Mouse (Mus musculus) testis, postnatal 10 days (tissue): ENCODE results near the gene Gla.
A peak's percentile ranks its signal among the peaks of the same experiment; 100 is the strongest.

Experiments used
- DNase-seq: peaks from one replicate; pipeline ENCODE4 v3.0.0; 2021; ENCODE audit warnings: low spot score

Gene Gla

DNA sequence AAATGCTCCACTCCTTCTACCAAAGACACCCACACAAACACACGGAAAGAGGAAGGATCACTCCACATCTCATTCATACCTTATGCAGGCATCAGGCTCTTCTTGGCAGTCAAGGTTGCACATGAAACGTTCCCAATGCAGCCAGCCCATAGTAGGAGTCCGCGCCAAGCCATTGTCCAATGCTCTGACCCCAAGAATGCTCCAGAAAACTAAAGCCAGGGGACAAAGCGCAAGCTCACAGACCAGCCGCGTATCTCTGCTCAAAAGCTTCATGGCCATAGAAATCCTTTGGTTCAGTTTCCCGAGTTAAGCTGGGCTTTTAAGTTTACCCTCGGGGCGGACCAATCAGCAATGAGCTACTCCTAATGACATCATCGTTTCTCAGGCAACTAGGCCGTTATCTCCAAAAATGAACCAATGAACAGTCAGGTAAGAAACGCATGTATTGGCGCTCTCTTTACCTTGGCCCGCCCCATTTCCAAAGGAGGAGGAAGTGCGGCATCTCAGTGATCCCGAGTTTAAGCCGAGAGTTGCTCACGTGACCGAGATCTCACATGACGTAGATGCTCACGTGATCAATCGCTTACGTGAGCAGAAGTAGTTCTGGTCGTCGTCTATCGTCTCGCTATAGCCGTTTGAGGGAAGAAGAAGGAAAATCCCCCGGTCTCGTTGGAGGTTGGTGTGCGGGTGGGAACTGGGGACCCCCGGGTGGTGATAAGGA, at the start of gene Gla, which contains the start of gene Hnrnph2:
Gla (minus strand) TSS at position 467 of the 721 bp plus-strand sequence.
Hnrnph2 (plus strand) TSS at position 521 of the 721 bp plus-strand sequence.
- peak; percentile 84 for DNase-seq

DNA sequence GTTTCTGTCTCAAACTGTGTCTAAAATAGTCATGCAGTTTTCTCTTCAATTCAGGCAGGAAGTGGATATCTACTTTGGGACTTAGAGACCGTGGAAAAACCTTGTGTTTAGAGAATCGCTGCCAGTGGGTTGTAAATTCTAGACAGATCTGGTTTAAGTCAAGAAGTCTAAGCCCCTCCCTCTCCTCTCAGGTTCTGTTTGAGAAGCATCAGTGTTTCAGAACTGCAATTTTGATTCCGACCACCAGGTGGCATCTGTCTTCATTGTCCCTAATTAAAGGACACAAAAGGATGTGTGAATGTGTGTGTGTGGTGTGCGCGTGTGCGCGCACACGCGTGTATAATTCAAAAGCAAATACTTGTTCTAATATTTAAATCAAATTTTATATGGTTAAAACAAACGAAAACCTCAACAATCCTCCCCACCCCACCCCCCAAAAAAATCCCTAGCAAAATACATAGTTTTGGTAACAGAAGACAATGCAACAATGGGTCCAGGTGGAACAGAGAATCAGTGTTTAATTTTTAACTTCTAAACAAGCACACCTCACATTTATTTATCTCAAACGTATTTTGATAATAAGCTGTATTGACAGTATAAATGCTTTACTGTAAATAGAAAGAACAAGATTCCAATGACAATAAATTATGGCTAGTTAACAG, 47.2 kb upstream of the Gla start:
- DNase-seq, result peak; percentile 77

DNA sequence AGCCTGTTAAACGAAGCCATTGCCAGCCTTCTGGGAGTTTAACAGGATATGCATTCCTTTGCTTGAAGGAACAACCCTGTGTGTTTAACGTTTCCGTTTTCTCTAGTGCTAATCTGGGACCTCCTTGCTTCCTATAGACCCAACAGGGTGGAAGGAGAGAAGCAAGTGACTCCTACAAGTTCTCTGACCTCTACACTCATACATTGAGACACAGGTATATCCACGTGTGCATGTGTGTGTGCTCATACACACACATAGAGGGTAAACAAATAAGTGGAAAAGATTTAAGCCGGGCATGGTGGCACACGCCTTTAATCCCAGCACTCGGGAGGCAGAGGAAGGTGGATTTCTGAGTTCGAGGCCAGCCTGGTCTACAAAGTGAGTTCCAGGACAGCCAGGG, 46.5 kb upstream of the Gla start:
- no peak for DNase-seq

DNA sequence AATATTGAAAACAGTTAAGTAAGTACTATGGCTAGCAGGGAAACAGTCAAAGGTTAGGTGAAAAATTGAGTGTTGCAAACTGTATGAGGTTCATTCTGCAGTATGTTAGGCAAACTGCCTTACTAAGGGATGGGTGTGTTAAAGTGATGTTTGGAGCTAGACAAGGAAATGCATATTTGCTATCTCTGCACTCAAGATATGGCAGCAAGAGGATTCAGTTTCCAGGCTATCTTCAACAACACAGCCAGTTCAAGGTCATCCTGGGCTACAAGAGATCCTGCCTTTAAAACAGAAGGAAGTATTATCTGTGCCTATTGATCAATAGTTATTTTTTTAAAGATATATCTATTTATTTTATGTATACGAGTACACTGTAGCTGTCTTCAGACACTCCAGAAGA, 45.4 kb upstream of the Gla start:
- no peak for DNase-seq

DNA sequence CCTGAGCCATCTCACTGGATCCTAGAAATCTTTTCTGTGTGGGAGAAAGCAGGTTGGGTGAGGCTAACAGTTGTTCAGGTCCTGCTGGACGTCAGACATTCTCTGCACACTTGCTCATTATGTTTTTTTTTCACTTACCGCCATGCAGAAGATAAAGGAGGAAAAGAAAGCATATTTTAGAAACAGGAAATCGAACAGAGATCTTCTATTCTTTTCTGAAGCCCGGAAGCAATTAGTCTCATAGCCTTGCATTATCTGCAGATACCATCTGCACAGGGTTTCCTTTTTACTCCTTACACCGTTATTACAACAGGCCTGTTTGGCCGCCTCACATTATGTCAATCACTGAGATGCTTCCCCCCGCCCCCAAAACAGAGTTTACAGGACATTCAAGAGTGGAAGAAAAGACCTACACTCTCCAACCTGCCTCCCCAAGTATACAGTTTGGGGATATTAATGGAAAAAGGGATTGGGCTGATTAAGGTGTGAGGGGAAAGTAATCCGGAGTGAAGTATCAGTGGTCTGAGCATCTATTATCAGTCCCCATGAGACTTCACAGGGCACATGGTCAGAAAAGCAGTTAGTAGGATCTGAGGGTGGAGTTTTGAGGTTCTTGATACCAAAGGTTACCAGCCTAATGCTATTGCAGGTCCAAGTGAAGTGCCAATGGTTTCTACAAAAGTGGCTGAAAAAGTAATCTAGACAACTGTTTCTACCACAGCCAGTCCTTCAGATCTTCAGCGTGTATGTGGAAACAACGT, 40.3 kb upstream of the Gla start:
- DNase-seq, result no peak

DNA sequence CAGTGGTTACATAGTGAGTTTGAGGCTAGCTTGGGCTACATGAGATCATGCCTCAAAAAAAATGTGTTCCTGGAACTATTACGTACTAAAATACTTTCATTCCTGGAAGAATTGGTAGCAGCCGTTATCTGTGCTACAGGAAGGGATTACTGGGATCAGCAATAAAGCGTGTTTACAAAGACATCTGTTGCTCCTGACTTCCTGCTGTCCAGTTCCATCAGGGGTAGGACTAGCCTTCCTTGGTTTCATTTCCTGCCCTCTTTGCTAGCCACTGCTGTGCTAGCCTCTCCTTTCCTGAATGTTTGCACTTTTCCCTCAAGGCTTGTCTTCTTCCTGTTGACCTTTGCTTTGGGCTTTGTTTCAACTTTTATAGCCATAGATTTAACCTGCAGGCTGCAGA, 34.9 kb upstream of the Gla start:
- no peak for DNase-seq

DNA sequence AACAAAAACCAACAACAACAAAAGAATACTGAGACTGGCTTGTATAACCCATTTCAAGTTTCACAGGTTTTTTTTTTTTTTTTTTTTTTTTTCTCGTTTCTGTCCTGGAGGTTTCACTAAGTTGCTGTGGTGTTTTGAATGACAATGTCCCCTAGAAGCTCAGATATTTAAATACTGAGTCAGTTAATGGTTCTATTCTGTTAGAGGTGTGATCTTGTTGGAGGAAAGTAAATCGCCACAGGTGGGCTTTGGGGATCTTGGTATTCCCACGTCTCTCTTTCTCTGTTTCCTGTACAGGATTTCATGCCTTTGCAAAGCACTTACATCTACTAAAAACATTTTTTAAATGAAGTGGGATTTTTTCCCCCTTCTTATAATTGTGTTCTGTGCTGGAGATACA, 34.2 kb upstream of the Gla start:
- no peak for DNase-seq

DNA sequence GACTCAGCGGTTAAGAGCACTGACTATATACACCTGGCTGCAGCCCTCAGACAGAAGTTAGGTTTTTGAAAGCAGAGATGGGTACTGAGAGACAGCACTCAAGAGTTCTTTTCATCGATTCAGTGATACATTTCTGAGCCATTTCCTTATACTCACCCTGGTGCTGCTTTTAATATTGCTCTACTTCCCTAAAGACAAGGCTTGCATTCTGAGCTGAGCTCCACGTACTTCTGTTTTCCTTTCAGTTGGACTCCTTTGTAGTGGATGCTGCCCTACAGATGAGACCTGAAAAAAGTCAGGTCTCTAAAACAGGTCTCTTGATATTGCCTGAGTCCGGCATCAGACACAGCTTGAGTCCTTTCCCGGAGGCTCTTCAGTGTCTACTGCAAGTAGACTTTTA, 31.8 kb upstream of the Gla start:
- DNase-seq, result no peak

DNA sequence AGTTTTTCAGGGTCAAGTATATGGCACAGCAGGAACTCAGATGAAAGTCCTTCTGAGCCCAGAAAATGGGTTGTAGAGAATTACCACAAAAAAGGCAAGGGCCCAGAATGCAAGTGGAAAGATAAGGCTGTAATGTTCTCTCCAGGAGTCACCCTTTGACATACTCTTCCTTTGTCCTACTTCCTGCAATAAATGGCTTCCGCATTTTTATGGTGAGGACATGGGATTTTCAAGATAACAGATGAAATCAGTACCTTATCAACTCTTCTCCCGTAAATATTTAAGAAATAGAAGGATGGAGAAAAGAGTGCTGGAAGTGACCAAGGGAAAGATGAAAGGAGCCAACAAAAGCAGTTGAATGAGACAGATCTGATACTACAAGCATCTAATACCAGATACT, 27.3 kb upstream of the Gla start:
- no peak for DNase-seq

DNA sequence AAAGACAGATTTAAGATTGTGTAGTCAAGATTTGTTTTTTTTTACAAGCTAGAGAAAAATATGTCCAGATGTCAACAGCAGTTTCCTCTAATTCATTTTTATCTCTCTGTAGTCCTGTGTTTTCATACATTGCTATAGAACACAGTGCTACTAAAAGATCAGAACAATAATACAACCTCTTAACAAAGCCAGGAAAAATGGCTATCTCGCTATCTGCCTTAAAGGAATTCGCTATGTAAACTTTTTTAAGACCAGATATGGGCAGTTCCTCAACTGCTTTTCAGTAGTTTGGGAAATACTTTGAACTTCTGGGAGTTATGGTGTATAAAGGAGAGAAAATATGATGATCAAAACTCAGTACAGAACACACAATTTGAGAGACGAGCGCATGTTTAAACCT, 22.4 kb upstream of the Gla start:
- no peak for DNase-seq

DNA sequence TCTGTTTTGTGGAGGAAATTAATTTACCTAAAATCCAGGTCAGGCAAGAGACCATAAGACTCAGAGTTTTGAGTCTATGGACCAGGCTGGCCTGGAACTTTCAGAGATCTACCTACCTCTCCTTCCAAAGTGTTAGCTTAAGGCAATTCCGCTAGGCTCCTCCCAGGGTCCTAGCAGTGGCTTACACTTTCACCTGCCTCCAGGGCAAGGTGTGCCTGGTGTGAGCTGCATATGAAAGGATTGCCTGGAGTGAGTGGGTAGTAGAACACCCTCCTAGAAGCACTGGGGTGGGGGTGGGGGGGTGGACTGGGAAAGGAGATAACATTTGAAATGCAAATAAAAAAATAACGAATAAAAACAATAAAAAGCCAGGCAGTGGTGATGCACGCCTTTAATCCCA, 20.8 kb upstream of the Gla start:
- no peak for DNase-seq

DNA sequence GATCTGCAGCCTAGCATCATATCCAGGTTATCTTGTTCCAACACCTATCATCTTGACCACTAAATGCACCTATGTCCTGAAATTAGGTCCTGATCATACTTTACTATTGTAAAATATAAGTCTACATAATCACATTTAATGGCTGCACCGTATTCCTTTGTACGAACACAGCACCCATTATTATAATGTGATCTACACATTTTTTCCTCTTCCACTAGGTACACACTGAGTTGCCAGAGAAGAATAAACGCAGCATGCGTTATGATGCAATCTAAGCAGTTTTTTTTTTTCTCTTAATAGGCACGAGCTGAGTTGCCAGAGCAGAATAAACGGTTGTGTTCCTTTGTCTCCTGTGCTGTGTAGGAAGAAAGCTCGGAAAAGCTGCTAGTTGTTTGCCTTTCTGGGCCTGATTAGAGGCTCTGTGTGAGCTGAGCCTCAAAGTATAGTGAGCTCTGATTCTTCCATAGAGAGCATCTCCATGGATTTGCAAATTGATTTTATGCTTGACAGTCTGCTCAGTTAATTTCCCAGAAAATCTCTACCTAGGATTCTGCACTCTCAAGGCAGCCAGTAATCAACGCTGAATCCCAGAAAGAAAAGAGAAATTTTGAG, 19.4 kb upstream of the Gla start:
- DNase-seq, result no peak

DNA sequence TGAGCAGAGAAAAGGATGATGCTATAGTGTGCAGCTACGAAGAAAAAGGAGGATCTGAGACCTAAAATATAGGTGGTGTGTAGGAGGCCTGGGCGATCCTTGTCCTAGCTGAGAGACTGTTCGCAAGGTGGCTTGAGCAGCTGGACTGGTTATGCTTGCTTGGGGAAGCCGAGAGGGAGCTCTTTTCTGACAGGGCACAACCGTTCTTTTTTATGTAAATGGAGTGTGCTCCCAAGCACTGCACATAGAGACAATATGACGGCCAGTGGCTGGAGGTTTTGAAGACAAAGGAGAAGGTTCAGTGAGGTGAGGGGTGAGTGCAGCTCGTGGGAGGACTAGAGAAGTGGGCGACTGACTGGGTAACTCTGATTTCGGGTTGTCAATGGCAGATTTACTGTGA, 18.8 kb upstream of the Gla start:
- no peak for DNase-seq

DNA sequence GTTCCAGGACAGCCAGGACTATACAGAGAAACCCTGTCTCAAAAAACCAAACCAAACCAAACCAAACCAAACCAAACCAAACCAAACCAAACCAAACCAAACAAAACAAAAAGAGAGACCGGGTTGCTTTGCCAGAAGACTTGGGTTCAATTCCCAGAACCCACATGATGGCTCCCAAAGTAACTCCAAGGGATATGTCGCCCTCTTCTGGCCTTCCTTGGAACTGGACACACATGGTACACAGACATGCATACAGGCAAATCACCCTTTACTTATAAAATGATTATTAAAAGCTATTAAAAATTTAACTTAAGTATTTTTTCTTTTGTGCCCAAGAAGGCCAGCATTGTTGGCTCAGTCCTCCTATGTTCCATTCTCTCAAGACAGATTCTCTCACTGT, 13.4 kb upstream of the Gla start:
- DNase-seq, result no peak

DNA sequence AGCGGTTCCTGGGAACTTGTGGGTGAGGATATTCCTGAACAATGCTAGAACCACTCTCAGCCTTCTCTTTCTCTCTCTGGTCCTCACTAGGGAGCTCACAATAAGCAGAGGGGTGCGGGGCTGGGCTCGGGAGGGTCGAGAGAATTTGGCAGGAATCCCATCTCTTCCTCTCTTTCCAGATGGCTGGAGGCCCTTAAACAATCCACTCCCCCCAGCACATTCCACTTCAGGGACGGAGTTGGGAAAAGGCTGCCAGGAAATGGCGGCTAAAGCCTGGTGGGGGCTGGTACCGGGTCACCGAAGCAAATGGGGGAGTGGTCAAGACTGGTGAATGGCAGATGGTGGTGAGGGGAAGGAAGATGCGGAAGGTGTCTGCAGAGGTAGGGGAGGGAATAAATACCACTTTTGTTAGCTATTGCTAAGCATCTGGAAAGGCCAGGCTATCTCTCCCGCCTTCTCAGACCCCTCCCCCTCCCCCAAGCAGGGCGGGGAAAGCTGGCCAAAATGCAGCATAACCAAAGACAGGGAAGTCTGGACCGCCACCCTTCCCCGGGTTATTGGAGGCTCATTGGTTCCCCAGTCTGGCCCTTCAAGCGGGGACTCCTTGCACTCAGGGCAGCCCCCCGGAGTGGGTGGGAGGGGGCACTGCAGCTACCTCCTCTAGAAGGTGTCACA, 11.5 kb upstream of the Gla start:
- DNase-seq, result peak; percentile 66

DNA sequence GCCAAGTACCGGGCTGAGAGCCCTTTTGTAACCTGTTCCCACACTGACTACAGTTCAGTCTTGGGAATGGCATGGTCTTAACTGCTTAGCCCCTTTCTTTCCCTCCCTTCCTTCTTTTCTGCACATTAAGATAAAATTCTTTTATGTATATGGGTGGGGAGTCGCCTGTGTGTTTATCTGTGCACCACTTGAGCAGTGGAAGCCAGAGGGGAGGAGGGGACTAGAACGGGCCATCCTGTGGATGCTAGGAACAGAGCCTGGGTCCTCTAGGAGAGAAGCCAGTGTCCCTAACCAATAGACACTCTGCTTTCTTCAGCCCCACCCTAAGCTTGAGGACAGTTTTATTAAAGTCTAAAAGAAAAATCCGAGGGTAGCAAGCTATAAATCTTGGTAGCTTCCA, 10.1 kb upstream of the Gla start:
- no peak for DNase-seq

DNA sequence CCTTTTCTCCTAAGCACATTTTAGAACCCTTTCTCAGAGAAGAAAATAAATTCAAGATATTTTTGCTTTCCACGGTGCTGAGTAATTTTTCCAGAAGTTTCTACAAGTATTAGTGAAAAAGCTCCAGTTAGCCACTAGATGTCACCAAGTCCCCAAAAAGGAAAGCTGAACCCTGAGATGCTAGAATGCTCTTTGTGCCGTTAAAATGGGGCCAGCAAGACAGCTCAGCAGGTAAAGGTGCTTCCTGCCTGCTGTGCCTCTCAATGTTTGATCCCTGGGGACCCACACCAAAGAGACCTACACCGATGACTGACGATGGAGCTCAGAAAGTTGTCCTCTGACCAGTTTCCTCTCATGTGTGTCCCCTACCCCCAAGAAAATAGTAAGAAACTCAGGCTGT, 8.5 kb upstream of the Gla start:
- DNase-seq, result no peak

DNA sequence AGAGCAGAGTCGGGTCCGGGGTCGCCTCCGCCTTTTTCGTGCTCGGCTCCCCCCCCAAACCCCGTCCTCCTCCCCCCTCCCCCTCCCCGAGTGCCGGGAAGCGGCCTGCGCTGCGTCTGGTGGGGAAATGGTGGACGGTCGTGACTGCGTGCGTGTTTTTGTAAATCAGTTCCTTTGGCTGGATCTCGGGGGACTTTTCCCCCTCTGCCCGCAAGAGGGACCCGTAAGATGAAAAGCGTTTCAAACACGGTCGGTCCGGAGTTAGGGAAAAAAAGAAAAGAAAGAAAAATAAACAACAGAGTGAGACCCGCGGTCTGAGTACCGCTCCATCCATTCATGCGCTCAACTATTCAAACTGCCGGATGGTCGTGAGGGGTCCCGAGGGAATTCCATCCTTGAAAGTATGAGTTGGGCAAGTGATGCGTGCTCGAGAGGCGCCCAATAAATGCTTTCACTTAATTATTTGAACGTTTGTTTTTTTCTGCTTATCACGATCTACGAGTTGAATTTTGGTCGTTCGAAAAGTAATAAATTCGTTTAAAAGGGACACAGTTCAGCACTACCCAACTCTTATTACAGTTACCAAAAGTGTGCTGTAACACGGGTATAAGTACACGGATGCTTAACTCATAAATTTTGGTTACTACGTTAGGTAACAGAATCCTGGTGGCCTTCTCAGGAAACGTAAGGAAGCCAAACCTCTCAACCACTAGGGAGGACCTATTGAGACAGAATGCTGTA, 625 bp upstream of the Gla start:
- no peak for DNase-seq

DNA sequence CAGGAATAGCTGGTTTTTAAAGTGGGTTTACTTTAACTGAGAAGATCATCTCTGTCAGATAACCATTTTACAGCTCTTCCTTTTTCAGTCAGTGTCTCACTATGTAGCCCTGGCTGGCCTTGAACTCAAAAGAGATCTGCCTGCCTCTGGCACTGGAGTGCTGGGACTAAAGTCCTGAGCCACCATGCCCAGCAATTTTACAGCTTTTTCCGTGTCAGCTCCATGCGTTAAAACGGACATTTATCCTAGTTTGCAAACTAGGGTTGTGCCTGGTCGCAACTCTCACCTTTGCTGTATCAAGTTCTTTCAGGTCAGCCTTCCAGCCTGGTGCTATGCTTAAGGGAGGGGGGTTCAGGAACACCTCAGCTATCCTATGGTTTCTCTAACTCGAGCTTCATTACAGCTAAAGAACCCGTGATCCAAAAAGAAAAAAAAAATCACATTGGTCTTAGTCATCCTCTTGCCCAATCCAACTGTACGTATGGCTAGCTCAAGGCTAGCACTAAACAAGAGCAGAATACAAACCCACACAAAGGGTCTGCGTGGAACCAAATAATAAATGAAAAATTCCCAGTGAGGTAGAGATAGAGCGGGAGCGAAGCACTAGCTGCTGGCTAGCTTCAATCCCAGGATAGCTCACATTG, 881 bp downstream of the Gla start:
- DNase-seq, result no peak

DNA sequence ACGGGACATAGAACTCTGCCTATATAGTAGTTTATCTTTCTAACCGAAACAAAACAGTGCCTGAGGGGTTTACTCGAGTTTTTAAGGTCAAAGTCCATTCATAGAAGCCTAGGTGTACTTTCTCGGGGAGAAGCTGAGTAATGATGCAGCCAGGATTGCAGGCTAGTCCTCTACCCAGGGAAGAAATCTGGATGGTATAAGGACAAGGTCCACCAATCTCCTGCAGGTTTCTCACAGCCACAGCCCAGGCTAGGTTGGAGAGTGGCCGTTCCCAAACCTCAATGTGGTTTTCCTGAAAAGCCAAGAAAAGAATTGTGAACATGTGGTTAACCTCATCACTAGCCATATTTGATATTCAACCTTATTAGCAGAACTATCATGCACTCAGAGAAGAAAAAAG, 11.1 kb downstream of the Gla start:
- DNase-seq, result no peak

DNA sequence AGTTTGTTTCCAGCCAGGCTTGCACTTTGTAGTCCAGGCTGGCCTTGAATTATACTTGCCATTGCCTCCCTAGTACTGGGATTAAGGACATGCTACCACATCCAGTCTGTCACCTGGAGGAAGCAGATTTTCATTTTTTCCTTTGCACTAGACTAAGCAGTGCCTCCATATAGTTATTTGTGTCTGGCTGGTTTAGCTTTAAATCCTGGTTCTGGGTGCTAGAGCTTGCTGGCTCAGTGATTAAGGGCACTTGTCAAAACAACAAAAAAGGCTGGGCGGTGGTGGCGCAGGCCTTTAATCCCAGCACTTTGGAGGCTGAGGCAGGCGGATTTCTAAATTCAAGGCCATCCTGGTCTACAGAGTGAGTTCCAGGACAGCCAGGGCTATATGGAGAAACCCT, 11.9 kb downstream of the Gla start:
- DNase-seq, result no peak
